In genomic region chr4:32906627-32907026, GRCm38 (mm10) we compare ENCODE assay signal across 8 mouse cellular contexts. TPM values are rescaled to one million over a fixed set of nuclear protein-coding genes. Genes with fewer than 3 reads are reported as not detected.
DNase-seq lines count a peak whose midpoint lies in the region; ATAC-seq and TF ChIP-seq lines count a peak whose summit lies in the region.

No protein-coding gene starts in this region.

- no peak for DNase-seq in hindbrain, embryonic 10.5 days (ENCODE audit: low spot score)
- DNase-seq in adipocyte (ENCODE audit: low spot score), result peak; percentile 35
- peak; percentile 62 for DNase-seq in gastrocnemius, postnatal 10 days
- peak; percentile 8 for DNase-seq in lung, adult 2 months
- peak; percentile 37 for DNase-seq in splenic B cell, adult 2 months (ENCODE audit: low read depth, low spot score)

- 0 out of 2 replicates have a peak, but pooled peaks have one; percentile 40 for ATAC-seq in hindbrain, embryonic 16.5 days
- peak; percentile 80 for ATAC-seq in inflammation-experienced regulatory T-cells, adult 6 months
- no peak for ATAC-seq in midbrain, embryonic 16.5 days

- H3K4me2 ChIP-seq in hindbrain, embryonic 16.5 days (ENCODE audit: low read length), result no peak overlapping the region
- H3K4me2 ChIP-seq in midbrain, embryonic 16.5 days (ENCODE audit: low read length), result no peak overlapping the region

- H3K9ac ChIP-seq in hindbrain, embryonic 16.5 days (ENCODE audit: low read depth, low read length), result no peak overlapping the region
- no peak overlapping the region for H3K9ac ChIP-seq in midbrain, embryonic 16.5 days (ENCODE audit: low read depth, low read length)

- no peak overlapping the region for H3K27ac ChIP-seq in hindbrain, embryonic 16.5 days (ENCODE audit: low read depth, low read length)
- no peak overlapping the region for H3K27ac ChIP-seq in hindbrain, embryonic 10.5 days
- no peak overlapping the region for H3K27ac ChIP-seq in midbrain, embryonic 16.5 days (ENCODE audit: low read length)

- WGBS in hindbrain, embryonic 16.5 days, result 49% methylated on average over 6 of the region's 6 CpGs
- 88% methylated on average over 6 of the region's 6 CpGs for WGBS in hindbrain, embryonic 10.5 days
- WGBS in lung, adult 2 months, result 28% methylated on average over 6 of the region's 6 CpGs
- WGBS in midbrain, embryonic 16.5 days, result 65% methylated on average over 6 of the region's 6 CpGs

- TF ChIP-seq POLR2A in lung, adult 2 months (IDR thresholded peaks at IDR 0.05; ENCODE audit: borderline replicate concordance, extremely low read depth, low read depth, low read length), result no peak

- TF ChIP-seq CTCF in lung, adult 2 months (IDR thresholded peaks at IDR 0.05; ENCODE audit: insufficient read depth, low read length), result no peak

- no peak overlapping the region for H3K4me3 ChIP-seq in hindbrain, embryonic 16.5 days (ENCODE audit: low read length)
- H3K4me3 ChIP-seq in hindbrain, embryonic 10.5 days, result no peak overlapping the region
- H3K4me3 ChIP-seq in lung, adult 2 months (replicated peaks; ENCODE audit: extremely low read depth, low read depth, low read length), result no peak overlapping the region
- H3K4me3 ChIP-seq in midbrain, embryonic 16.5 days (ENCODE audit: low read depth, low read length), result no peak overlapping the region

- H3K36me3 ChIP-seq in hindbrain, embryonic 16.5 days (ENCODE audit: control insufficient read depth, insufficient read depth, low read length), result no peaks in the 10 kb centered on the region
- peaks cover 8% of the 10 kb centered on the region; the same call in 1 of the 2 replicates for H3K36me3 ChIP-seq in hindbrain, embryonic 10.5 days
- H3K36me3 ChIP-seq in splenic B cell, adult 2 months (ENCODE audit: control insufficient read depth, insufficient read depth, low read length, poor library complexity, severe bottlenecking), result no peaks in the 10 kb centered on the region
- H3K36me3 ChIP-seq in midbrain, embryonic 16.5 days (ENCODE audit: control insufficient read depth, insufficient read depth, low read length), result no peaks in the 10 kb centered on the region

- no peaks in the 10 kb centered on the region for H3K4me1 ChIP-seq in hindbrain, embryonic 16.5 days (ENCODE audit: control insufficient read depth, insufficient read depth, low read depth, low read length)
- H3K4me1 ChIP-seq in hindbrain, embryonic 10.5 days (replicated peaks), result peaks cover 8% of the 10 kb centered on the region
- no peaks in the 10 kb centered on the region for H3K4me1 ChIP-seq in lung, adult 2 months (ENCODE audit: control insufficient read depth, insufficient read depth, low read length)
- H3K4me1 ChIP-seq in midbrain, embryonic 16.5 days (ENCODE audit: control insufficient read depth, insufficient read depth, low read length), result no peaks in the 10 kb centered on the region

- H3K27me3 ChIP-seq in hindbrain, embryonic 16.5 days (replicated peaks; ENCODE audit: control insufficient read depth, insufficient read depth, low read length), result no peaks in the 10 kb centered on the region
- H3K27me3 ChIP-seq in hindbrain, embryonic 10.5 days (ENCODE audit: insufficient read depth, poor library complexity, severe bottlenecking), result no peaks in the 10 kb centered on the region
- no peaks in the 10 kb centered on the region for H3K27me3 ChIP-seq in splenic B cell, adult 2 months (ENCODE audit: control insufficient read depth, insufficient read depth, low read length, poor library complexity, severe bottlenecking)
- H3K27me3 ChIP-seq in midbrain, embryonic 16.5 days (ENCODE audit: control insufficient read depth, insufficient read depth, low read depth, low read length), result no peaks in the 10 kb centered on the region

- H3K9me3 ChIP-seq in hindbrain, embryonic 16.5 days (ENCODE audit: control insufficient read depth, low read length), result no peaks in the 10 kb centered on the region
- H3K9me3 ChIP-seq in hindbrain, embryonic 10.5 days, result no peaks in the 10 kb centered on the region
- H3K9me3 ChIP-seq in midbrain, embryonic 16.5 days (replicated peaks; ENCODE audit: control insufficient read depth, low read length, poor library complexity, severe bottlenecking), result no peaks in the 10 kb centered on the region

RNA-seq across cellular contexts. Expression of gene Ankrd6, which starts 44.0 kb away (rescaled TPM):
- polyA plus RNA-seq in hindbrain, embryonic 16.5 days (2015; fragmentation: Nextera tagmentation; extraction: Ambion mirVana), result 22.2 and 27.1 TPM in 2 replicates
- polyA plus RNA-seq in hindbrain, embryonic 10.5 days (2016; fragmentation: Nextera tagmentation; extraction: Ambion mirVana), result 24.0 and 27.1 TPM in 2 replicates
- 1 to 10 TPM; 2.9 to 3.5 TPM for total RNA-seq in gastrocnemius, postnatal 10 days (2021)
- polyA plus RNA-seq in inflammation-experienced regulatory T-cells, adult 6 months (2017; shearing (Covaris generic)), result 1 to 10 TPM; 1.2 to 2.9 (median 2.7) TPM
- polyA plus RNA-seq in lung, adult 2 months (2012; rRNA removed), result 0.34 and 0.72 TPM in 2 replicates
- 35.7 and 37.9 TPM in 2 replicates for polyA plus RNA-seq in midbrain, embryonic 16.5 days (2015; fragmentation: Nextera tagmentation; extraction: Ambion mirVana)
